Mouse (Mus musculus) adrenal gland, postnatal 4 days (tissue): ENCODE results near the gene Ap5s1. TPM values are rescaled to one million over a fixed set of nuclear protein-coding genes. Genes with fewer than 3 reads are reported as not detected.

Experiments used
- DNase-seq, 2 experiments: peaks; one replicate each; pipeline ENCODE4 v3.0.0; 2021 to 2022; ENCODE audit warnings: low spot score in 2 of 2, mixed read lengths in 2 of 2
- total RNA-seq, 2 experiments: library from RNA; stranded (reverse); gene quantifications; 2 replicates each; pipeline ENCODE4 v1.2.3; 2021

Gene Ap5s1
- total RNA-seq, 2 experiments from 2014 or later: 23.9 to 24.8 TPM

GRCm38 (mm10) chr2:131186771-131187601 lies 19.9 kb upstream of the Ap5s1 start, which contains the start of the genes Cdc25b and Spef1:
Gene Cdc25b, plus strand, starts transcription at chr2:131186949.
Gene Spef1, minus strand, starts transcription at chr2:131187282.
- DNase-seq: peak; percentile 67 to 70

DNA sequence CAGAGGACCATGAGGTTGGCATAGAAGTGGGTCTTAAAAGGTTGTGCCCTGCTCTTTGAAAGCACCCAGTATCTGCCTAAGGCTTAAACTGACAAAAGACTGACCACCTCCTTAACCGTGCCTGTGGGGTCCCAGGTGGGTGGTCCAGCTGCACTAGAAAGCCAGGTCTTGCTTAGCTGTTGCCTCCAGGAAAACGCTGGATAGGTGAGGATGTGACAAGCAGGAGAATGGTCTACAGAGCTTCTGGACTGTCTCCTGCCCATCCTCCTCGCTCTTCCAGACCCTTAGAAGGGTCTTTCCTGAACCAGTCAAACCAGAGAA lies 19.3 kb upstream of the Ap5s1 start:
- no peak for DNase-seq

- no peak for DNase-seq
Observed at GRCm38 (mm10) chr2:131188311-131188710, 18.6 kb upstream of the Ap5s1 start.

GRCm38 (mm10) chr2:131189521-131190309 lies 17.2 kb upstream of the Ap5s1 start:
- DNase-seq: no peak

- DNase-seq: no peak
Observed at GRCm38 (mm10) chr2:131190344-131191004, 16.4 kb upstream of the Ap5s1 start.

- no peak for DNase-seq
Observed at GRCm38 (mm10) chr2:131191005-131191390, 15.9 kb upstream of the Ap5s1 start.

DNA sequence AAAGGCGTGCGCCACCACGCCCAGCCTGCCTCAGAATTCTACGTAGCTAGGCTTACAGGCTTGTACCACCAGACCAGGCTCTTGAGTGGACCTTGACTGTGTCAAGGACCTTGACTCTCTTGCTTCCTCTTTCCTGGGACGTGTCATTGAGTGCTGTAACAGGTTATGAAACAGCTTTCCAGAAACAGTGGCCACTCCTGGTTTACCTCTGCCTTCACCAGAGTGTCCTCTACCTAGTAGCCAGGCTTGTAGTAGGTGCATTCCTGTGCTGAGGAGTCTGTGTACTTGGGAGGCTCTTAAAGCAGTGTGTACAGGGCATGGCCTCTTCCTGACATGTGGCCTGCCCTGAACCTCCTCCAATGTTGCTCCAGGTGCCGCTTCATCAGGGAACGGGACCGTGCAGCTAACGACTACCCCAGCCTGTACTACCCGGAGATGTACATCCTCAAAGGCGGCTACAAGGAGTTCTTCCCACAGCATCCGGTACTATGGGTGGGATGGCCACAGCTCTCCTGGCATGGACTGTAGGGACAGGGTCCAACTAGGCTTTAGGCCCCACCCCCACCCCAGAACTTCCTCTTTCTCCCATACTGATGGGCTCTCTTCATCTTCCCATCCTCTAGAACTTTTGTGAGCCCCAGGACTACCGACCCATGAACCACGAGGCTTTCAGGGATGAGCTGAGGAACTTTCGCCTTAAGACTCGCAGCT lies 10.1 kb upstream of the Ap5s1 start:
- DNase-seq: no peak

GRCm38 (mm10) chr2:131200710-131201109 lies 6.2 kb upstream of the Ap5s1 start:
- DNase-seq: no peak

DNA sequence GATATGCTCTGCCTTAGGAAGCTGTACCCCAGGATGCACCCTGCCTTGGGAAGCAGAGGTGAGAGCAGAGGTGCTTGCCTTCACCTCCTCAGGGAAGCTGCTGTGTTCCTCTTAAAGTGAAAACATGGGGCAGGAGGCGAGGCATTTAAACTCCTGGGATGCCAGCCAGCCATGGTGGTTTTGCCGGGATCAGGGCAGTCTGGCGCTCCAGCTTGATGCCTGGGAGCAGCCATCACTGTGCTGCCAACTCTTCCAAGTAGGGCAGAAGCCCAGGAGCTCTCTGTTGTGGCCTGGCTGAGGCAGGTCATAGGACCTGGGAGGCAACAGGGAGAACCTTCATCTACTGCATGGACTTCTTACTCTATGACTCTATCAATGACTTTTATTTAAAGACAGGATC lies 5.6 kb upstream of the Ap5s1 start:
- no peak for DNase-seq

- DNase-seq: no peak
Observed at GRCm38 (mm10) chr2:131203816-131204409, 3.0 kb upstream of the Ap5s1 start.

GRCm38 (mm10) chr2:131204410-131204981 lies 2.4 kb upstream of the Ap5s1 start:
- peak; percentile 40 to 63 for DNase-seq

GRCm38 (mm10) chr2:131205521-131206182 lies 1.2 kb upstream of the Ap5s1 start:
- no peak for DNase-seq

DNA sequence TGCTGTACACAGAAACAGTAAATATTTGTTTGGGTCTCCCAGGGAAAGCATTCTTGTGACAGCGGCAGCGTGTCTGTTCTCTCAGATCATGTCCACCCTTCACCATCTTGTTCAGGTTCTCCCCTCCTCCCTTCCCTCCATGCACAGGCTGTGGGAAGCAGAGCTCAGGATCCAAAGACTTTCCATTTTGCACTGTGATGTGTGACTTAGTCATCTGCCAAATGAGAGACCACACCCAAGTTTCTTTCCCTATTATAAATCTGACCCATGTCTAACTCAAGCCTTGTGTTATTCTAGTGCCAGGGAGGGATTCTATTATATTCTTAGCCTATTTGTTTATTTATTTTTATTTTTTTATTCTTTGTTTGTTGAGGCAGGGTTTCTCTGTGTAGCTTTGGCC lies 1.5 kb downstream of the Ap5s1 start:
- no peak for DNase-seq

DNA sequence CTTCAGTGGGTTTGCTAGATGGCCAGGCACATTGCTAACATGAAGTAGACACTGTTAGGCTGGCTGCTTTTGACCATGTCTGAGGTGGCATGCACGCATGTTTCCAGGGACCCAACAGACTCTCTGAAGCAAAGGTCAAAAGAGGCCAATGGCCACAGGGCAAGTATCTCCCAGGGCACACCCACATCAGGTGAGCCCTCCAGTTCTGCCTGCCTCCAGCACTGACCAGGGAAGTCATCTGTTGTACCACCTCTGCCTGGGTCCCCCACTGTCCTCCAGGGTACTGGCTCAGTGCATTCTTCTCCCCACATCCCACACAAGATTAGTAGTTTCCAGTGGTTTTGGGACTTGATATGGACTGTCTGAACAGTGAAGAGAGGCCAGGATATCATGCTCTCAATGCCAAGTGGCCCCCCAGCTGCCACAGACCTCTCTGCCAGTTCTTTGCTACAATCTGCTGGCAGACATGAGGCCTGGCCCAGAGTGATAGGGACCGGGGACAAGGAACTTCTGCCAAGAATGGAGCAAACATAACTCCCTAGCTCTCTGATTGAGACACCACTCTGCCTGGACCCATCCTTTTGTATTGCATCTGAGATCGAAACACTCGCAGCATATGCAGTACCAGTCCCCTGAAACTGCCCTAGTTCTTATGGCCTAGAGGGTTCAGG lies 2.4 kb downstream of the Ap5s1 start:
- no peak for DNase-seq

- DNase-seq: peak; percentile 89 to 93
Observed at GRCm38 (mm10) chr2:131209969-131210792, 3.3 kb downstream of the Ap5s1 start.

DNA sequence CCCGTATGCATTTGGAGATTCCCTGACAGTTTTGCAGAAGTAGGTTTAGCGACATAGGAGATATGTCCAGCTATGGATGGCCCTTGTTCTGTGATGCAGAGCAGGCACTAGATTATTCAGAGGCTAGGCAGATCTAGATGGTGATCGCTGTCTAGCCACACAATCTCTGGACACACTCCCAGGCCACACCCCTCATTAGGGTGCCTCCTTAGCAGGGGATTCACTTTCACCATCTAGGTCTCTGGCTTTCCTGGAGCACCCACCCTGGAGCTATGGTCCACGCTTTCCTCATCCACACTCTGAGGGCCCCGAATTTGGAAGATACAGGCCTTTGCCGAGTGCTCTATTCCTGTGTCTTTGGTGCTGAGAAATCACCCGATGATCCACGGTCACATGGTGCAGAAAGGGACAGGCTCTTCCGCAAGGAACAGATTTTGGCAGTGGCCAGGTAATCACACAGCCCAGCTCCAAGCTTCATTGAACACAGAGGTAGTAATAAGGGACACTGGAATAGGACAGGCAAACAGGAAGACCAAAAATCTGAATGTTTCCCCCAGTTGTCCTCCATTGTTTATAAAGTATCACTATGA lies 4.2 kb downstream of the Ap5s1 start:
- DNase-seq: no peak

DNA sequence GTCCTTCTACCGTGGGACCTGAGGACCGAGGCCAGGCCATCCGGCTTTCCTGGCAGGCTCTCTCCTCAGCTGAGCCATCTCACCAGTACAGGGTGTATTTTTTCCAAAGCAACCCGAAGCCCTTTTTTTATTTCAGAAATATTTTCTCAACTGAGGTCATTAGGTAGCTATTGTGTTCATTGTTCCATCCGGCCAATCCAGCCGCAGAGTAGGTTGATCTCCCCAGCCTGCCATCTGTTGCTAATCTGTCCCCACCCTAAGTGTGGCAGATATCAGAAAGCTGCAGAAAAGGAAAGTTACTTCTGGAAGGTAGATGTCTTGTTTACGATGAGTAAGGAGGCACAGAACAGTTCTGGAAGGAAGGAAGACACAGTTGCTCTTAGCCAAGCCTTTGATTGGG lies 6.9 kb downstream of the Ap5s1 start:
- no peak for DNase-seq
